Mouse (Mus musculus): ENCODE results near the gene Map2. TPM values are rescaled to one million over a fixed set of nuclear protein-coding genes. Genes with fewer than 3 reads are reported as not detected.

The Map2 gene
- polyA plus RNA-seq, 1 experiment from 2014 or later: 5.5 TPM

- ATAC-seq (replicated peaks; ENCODE audit: low FRiP score): no peak
- no peak overlapping the region for H3K4me2 ChIP-seq
- no peaks in the 10 kb centered on the region for H3K9me3 ChIP-seq (ENCODE audit: control insufficient read depth, low read length)
- H3K4me1 ChIP-seq (replicated peaks; ENCODE audit: control insufficient read depth, insufficient read depth, low read length): no peaks in the 10 kb centered on the region
- H3K9ac ChIP-seq (ENCODE audit: low read depth, low read length): no peak overlapping the region
- no peak overlapping the region for H3K4me3 ChIP-seq (ENCODE audit: low read depth, low read length)
- H3K36me3 ChIP-seq (ENCODE audit: control insufficient read depth, insufficient read depth, low read length): no peaks in the 10 kb centered on the region
- H3K27ac ChIP-seq (ENCODE audit: low read depth, low read length): no peak overlapping the region
- WGBS: 75% methylated on average over 1 of the region's 1 CpGs
- DNase-seq (ENCODE audit: low spot score): no peak
- H3K27me3 ChIP-seq (replicated peaks; ENCODE audit: control insufficient read depth, insufficient read depth, low read length): no peaks in the 10 kb centered on the region
These were observed 164.1 kb downstream of the Map2 start for GRCm38 (mm10) chr1:66339213-66339612.

GRCm38 (mm10) chr1:66348404-66349165 lies 173.5 kb downstream of the Map2 start:
- Histone ChIP-seq H3K9ac (ENCODE audit: low read depth, low read length) (no peak overlapping the region), H3K4me2 (no peak overlapping the region), H3K4me3 (ENCODE audit: low read depth, low read length) (no peak overlapping the region), H3K27me3 (replicated peaks; ENCODE audit: control insufficient read depth, insufficient read depth, low read length) (no peaks in the 10 kb centered on the region), H3K27ac (ENCODE audit: low read depth, low read length) (no peak overlapping the region), H3K4me1 (replicated peaks; ENCODE audit: control insufficient read depth, insufficient read depth, low read length) (no peaks in the 10 kb centered on the region), H3K36me3 (ENCODE audit: control insufficient read depth, insufficient read depth, low read length) (no peaks in the 10 kb centered on the region), H3K9me3 (ENCODE audit: control insufficient read depth, low read length) (no peaks in the 10 kb centered on the region)
- DNase-seq (ENCODE audit: low spot score) (no peak), ATAC-seq (replicated peaks; ENCODE audit: low FRiP score) (no peak)
- 73% methylated on average over 8 of the region's 8 CpGs for WGBS

GRCm38 (mm10) chr1:66349166-66349835 lies 174.2 kb downstream of the Map2 start:
- Histone ChIP-seq H3K4me2 (no peak overlapping the region), H3K9ac (ENCODE audit: low read depth, low read length) (no peak overlapping the region), H3K4me1 (replicated peaks; ENCODE audit: control insufficient read depth, insufficient read depth, low read length) (no peaks in the 10 kb centered on the region), H3K4me3 (ENCODE audit: low read depth, low read length) (no peak overlapping the region), H3K27ac (ENCODE audit: low read depth, low read length) (no peak overlapping the region), H3K36me3 (ENCODE audit: control insufficient read depth, insufficient read depth, low read length) (no peaks in the 10 kb centered on the region), H3K9me3 (ENCODE audit: control insufficient read depth, low read length) (no peaks in the 10 kb centered on the region), H3K27me3 (replicated peaks; ENCODE audit: control insufficient read depth, insufficient read depth, low read length) (no peaks in the 10 kb centered on the region)
- WGBS: 75% methylated on average over 3 of the region's 3 CpGs
- no peak for DNase-seq (ENCODE audit: low spot score)
- ATAC-seq (replicated peaks; ENCODE audit: low FRiP score): no peak

- Histone ChIP-seq H3K4me3 (ENCODE audit: low read depth, low read length) (no peak overlapping the region), H3K4me1 (replicated peaks; ENCODE audit: control insufficient read depth, insufficient read depth, low read length) (no peaks in the 10 kb centered on the region), H3K9me3 (ENCODE audit: control insufficient read depth, low read length) (no peaks in the 10 kb centered on the region), H3K4me2 (no peak overlapping the region), H3K27me3 (replicated peaks; ENCODE audit: control insufficient read depth, insufficient read depth, low read length) (no peaks in the 10 kb centered on the region), H3K9ac (ENCODE audit: low read depth, low read length) (no peak overlapping the region), H3K36me3 (ENCODE audit: control insufficient read depth, insufficient read depth, low read length) (no peaks in the 10 kb centered on the region), H3K27ac (ENCODE audit: low read depth, low read length) (no peak overlapping the region)
- no peak for ATAC-seq (replicated peaks; ENCODE audit: low FRiP score)
- no peak for DNase-seq (ENCODE audit: low spot score)
These were observed 176.3 kb downstream of the Map2 start for GRCm38 (mm10) chr1:66351366-66351765.

- H3K36me3 ChIP-seq (ENCODE audit: control insufficient read depth, insufficient read depth, low read length): no peaks in the 10 kb centered on the region
- H3K4me1 ChIP-seq (replicated peaks; ENCODE audit: control insufficient read depth, insufficient read depth, low read length): no peaks in the 10 kb centered on the region
- 93% methylated on average over 2 of the region's 2 CpGs for WGBS
- no peaks in the 10 kb centered on the region for H3K9me3 ChIP-seq (ENCODE audit: control insufficient read depth, low read length)
- H3K4me2 ChIP-seq: no peak overlapping the region
- no peaks in the 10 kb centered on the region for H3K27me3 ChIP-seq (replicated peaks; ENCODE audit: control insufficient read depth, insufficient read depth, low read length)
- DNase-seq (ENCODE audit: low spot score) (no peak), ATAC-seq (replicated peaks; ENCODE audit: low FRiP score) (no peak)
- H3K9ac ChIP-seq (ENCODE audit: low read depth, low read length): no peak overlapping the region
- H3K4me3 ChIP-seq (ENCODE audit: low read depth, low read length): no peak overlapping the region
- no peak overlapping the region for H3K27ac ChIP-seq (ENCODE audit: low read depth, low read length)
These were observed 186.7 kb downstream of the Map2 start for GRCm38 (mm10) chr1:66361799-66362198.

- Histone ChIP-seq H3K36me3 (ENCODE audit: control insufficient read depth, insufficient read depth, low read length) (no peaks in the 10 kb centered on the region), H3K27me3 (replicated peaks; ENCODE audit: control insufficient read depth, insufficient read depth, low read length) (no peaks in the 10 kb centered on the region), H3K4me1 (replicated peaks; ENCODE audit: control insufficient read depth, insufficient read depth, low read length) (no peaks in the 10 kb centered on the region), H3K9me3 (ENCODE audit: control insufficient read depth, low read length) (no peaks in the 10 kb centered on the region), H3K27ac (ENCODE audit: low read depth, low read length) (no peak overlapping the region), H3K9ac (ENCODE audit: low read depth, low read length) (no peak overlapping the region), H3K4me3 (ENCODE audit: low read depth, low read length) (no peak overlapping the region), H3K4me2 (no peak overlapping the region)
- DNase-seq (ENCODE audit: low spot score): no peak
- 80% methylated on average over 9 of the region's 9 CpGs for WGBS
- no peak for ATAC-seq (replicated peaks; ENCODE audit: low FRiP score)
These were observed 188.2 kb downstream of the Map2 start for GRCm38 (mm10) chr1:66363285-66363684.

GRCm38 (mm10) chr1:66364386-66364785 lies 189.3 kb downstream of the Map2 start:
- Histone ChIP-seq H3K27me3 (replicated peaks; ENCODE audit: control insufficient read depth, insufficient read depth, low read length) (no peaks in the 10 kb centered on the region), H3K9me3 (ENCODE audit: control insufficient read depth, low read length) (no peaks in the 10 kb centered on the region), H3K4me2 (no peak overlapping the region), H3K9ac (ENCODE audit: low read depth, low read length) (no peak overlapping the region), H3K36me3 (ENCODE audit: control insufficient read depth, insufficient read depth, low read length) (no peaks in the 10 kb centered on the region), H3K4me1 (replicated peaks; ENCODE audit: control insufficient read depth, insufficient read depth, low read length) (no peaks in the 10 kb centered on the region), H3K27ac (ENCODE audit: low read depth, low read length) (no peak overlapping the region), H3K4me3 (ENCODE audit: low read depth, low read length) (no peak overlapping the region)
- 82% methylated on average over 2 of the region's 2 CpGs for WGBS
- ATAC-seq (replicated peaks; ENCODE audit: low FRiP score) (no peak), DNase-seq (ENCODE audit: low spot score) (no peak)

- H3K9ac ChIP-seq (ENCODE audit: low read depth, low read length): no peak overlapping the region
- ATAC-seq (replicated peaks; ENCODE audit: low FRiP score) (no peak), DNase-seq (ENCODE audit: low spot score) (no peak)
- no peaks in the 10 kb centered on the region for H3K4me1 ChIP-seq (replicated peaks; ENCODE audit: control insufficient read depth, insufficient read depth, low read length)
- H3K36me3 ChIP-seq (ENCODE audit: control insufficient read depth, insufficient read depth, low read length): no peaks in the 10 kb centered on the region
- no peak overlapping the region for H3K4me3 ChIP-seq (ENCODE audit: low read depth, low read length)
- no peaks in the 10 kb centered on the region for H3K9me3 ChIP-seq (ENCODE audit: control insufficient read depth, low read length)
- WGBS: 56% methylated on average over 4 of the region's 4 CpGs
- no peak overlapping the region for H3K4me2 ChIP-seq
- no peaks in the 10 kb centered on the region for H3K27me3 ChIP-seq (replicated peaks; ENCODE audit: control insufficient read depth, insufficient read depth, low read length)
- no peak overlapping the region for H3K27ac ChIP-seq (ENCODE audit: low read depth, low read length)
These were observed 190.5 kb downstream of the Map2 start for GRCm38 (mm10) chr1:66365600-66365999.

GRCm38 (mm10) chr1:66369486-66369885 lies 194.4 kb downstream of the Map2 start:
- DNase-seq (ENCODE audit: low spot score) (no peak), ATAC-seq (replicated peaks; ENCODE audit: low FRiP score) (no peak)

More at GRCm38 (mm10) chr1:66369486-66369885, 194.4 kb downstream of the Map2 start:
- no peak overlapping the region for H3K4me2 ChIP-seq
- H3K4me3 ChIP-seq (ENCODE audit: low read depth, low read length): no peak overlapping the region
- no peak overlapping the region for H3K27ac ChIP-seq (ENCODE audit: low read depth, low read length)
- H3K27me3 ChIP-seq (replicated peaks; ENCODE audit: control insufficient read depth, insufficient read depth, low read length): no peaks in the 10 kb centered on the region
- no peaks in the 10 kb centered on the region for H3K9me3 ChIP-seq (ENCODE audit: control insufficient read depth, low read length)
- WGBS: 82% methylated on average over 7 of the region's 7 CpGs
- H3K36me3 ChIP-seq (ENCODE audit: control insufficient read depth, insufficient read depth, low read length): no peaks in the 10 kb centered on the region
- no peak overlapping the region for H3K9ac ChIP-seq (ENCODE audit: low read depth, low read length)
- no peaks in the 10 kb centered on the region for H3K4me1 ChIP-seq (replicated peaks; ENCODE audit: control insufficient read depth, insufficient read depth, low read length)

Data from liver, embryonic 11.5 days (tissue).